Mouse (Mus musculus): ENCODE data around the gene Vim. TPM values are rescaled to one million over a fixed set of nuclear protein-coding genes. Genes with fewer than 3 reads are reported as not detected.
"Not testable (repeated sequence)": the region's sequence is repeated elsewhere in the genome, so short reads cannot be mapped to it uniquely, and the experiment has no call there.

Vim gene
- polyA plus RNA-seq, 1 experiment, result 135 TPM

DNA sequence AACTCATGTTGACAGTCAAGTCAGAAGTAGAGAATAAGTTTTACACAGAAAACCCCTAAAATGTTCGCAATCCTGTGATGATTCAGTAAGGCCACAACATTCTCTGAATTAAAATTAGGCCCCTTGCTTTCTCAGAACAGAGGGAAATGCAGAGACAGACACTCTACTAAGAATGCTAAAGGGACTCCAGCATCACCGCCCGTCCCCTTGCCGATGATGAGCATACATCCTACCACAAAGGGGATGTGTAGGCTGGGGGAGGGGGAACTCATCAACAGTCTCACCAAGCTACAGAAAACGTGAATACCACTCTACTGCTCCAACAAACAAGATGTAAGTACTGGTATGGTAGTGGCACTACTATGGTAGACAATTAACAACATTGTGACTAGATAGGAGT lies 14.0 kb upstream of the Vim start:
- DNase-seq (ENCODE audit: extremely low spot score in 1 of 2, low spot score in 1 of 2), result no peak

DNA sequence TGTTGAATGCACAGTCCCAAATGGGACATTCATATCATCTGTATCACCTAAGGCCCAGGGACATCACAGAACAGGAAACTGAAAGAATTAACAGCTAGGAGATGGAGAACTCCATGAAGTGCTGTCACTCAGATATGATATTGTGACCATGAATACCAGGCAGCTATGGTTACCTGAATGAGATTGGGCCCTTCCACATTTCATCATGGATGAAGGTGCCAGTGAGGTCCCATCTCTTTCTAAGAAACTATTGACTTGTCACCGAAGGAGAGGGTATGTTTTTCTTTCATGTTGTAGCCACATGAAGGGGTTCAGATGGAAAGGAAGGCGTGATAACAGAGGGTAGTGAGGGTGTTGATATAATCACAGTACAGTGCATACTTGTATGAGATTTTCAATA lies 13.3 kb upstream of the Vim start:
- no peak for DNase-seq (ENCODE audit: extremely low spot score in 1 of 2, low spot score in 1 of 2)

DNA sequence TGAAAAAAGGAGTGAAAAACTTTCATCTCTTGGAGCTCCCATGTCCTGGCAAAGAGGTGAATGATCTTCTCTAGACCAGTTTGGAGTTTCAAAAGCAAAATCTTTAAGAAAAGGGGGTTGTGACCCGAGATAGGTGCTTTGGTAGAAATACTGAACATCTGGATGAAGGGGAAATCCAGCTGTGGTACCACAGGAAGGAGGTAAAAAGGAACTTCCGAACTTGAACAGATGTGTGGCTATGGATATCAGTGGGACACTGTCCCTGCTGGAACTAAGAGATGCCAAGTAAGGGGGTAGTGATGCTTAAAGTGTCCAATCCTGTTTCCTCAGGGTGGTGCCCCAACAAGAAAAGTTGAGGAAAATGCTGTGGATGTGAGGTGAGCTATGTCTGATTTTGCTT lies 3.6 kb upstream of the Vim start:
- DNase-seq (ENCODE audit: extremely low spot score in 1 of 2, low spot score in 1 of 2), result no peak

DNA sequence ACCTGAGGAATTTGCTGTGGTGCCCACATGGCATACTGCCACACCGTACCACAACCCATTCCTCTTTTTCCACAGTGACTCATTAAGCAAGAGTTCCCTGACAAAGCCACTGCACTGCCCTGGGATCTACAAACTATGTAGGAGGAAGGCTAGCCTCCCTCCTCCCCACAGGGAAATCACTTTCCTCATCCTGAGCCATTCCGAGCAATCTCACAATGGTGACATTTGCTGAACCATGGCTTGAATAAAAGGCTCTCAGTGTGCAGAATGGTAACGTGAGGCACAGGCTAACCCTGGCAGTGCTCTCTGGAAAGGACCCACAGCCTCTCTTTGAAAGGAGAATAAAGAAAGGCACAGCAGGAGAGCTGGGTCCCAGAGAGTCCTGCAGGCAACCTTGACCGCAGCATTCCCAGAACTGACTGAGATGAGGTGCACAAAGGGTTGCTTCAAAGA lies 1.6 kb upstream of the Vim start:
- DNase-seq (ENCODE audit: extremely low spot score in 1 of 2, low spot score in 1 of 2), result no peak

DNA sequence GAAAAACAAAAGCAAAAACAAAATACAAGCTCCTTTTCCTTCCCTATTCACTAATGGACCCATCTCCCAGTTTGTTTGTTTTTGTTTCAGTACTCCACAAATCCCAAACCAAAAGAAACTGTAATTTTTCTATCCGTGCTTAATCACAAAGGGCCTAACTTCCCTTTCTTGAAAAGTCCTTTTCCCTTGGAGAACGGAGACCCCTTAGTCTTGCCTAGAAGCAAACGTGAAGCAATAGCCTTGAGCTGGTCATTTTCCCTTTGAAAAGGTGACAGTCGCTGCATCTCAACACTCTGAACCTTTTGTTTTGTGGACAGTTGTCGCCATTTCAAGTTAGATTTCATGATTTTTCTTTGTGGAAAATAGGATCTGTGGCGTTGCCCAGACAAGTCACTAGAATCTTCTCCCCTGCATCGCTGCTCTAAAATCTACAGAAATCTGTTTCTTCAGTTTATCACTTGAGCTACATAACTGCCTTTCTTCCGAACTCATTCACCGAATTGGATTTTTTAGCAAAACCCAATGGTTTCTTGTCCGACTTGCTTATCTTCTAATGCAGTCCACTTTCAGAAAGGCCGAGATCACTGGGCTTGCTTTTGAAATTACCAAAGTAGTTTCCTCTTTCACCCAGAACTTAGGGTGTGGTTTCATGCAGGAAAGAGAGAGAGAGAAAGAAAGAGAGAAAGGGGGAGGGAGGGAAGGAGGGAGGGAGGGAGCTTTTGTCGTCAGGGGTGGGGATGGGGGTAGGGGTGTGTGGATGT lies 900 bp upstream of the Vim start:
- DNase-seq (ENCODE audit: extremely low spot score in 1 of 2, low spot score in 1 of 2), result no peak

DNA sequence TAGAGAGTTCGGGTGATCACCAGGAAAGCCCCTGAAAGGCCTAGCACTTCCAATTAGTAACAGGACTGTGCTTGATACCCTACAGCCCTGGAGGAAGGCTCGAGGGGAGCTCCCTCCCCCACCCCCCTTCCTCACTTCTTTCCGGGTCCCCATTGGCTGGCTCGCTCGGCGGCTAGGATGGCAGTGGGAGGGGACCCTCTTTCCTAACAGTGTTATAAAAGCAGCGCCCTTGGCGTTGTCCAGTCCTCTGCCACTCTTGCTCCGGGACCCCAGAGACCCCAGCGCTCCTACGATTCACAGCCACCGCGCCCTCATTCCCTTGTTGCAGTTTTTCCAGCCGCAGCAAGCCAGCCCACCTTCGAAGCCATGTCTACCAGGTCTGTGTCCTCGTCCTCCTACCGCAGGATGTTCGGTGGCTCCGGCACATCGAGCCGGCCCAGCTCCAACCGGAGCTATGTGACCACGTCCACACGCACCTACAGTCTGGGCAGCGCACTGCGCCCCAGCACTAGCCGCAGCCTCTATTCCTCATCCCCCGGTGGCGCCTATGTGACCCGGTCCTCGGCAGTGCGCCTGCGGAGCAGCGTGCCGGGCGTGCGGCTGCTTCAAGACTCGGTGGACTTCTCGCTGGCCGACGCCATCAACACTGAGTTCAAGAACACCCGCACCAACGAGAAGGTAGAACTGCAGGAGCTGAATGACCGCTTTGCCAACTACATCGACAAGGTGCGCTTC lies 506 bp downstream of the Vim start:
- no peak for DNase-seq (ENCODE audit: extremely low spot score in 1 of 2, low spot score in 1 of 2)

DNA sequence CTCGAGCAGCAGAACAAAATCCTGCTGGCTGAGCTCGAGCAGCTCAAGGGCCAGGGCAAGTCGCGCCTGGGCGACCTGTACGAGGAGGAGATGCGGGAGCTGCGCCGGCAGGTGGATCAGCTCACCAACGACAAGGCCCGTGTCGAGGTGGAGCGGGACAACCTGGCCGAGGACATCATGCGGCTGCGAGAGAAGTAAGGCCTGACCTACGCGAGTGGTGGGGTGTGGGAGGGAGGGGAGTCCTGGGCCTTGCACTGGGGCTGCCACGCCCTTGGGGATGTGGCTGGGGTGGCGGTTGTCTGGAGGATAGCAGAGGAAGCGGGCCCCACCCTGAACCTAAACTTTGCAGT lies 1.0 kb downstream of the Vim start:
- no peak for DNase-seq (ENCODE audit: extremely low spot score in 1 of 2, low spot score in 1 of 2)

DNA sequence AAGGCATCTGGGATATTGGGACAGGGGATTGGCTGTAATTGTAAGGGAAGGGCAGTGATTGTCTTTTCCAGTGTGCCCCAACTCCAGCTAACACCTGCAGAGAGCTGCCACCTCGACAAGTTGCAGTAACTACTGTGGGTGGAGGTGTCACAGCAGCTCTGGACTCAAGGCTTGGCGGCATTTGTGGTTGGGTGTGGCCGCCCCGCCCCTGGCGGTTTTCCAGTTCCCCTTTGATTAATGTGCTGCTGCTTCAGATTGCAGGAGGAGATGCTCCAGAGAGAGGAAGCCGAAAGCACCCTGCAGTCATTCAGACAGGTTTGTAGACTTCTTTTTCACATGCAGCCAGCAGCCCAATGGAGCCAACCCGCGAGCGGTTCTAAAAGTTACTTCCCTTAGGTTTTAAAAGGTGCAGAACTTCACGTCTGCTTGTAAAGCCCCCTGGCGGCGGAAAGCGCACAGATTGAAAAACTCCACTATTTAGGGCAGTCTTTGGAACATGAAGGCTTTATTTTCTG lies 1.6 kb downstream of the Vim start:
- peak in 1 of 2 experiments; percentile 82 for DNase-seq (ENCODE audit: extremely low spot score in 1 of 2, low spot score in 1 of 2)

DNA sequence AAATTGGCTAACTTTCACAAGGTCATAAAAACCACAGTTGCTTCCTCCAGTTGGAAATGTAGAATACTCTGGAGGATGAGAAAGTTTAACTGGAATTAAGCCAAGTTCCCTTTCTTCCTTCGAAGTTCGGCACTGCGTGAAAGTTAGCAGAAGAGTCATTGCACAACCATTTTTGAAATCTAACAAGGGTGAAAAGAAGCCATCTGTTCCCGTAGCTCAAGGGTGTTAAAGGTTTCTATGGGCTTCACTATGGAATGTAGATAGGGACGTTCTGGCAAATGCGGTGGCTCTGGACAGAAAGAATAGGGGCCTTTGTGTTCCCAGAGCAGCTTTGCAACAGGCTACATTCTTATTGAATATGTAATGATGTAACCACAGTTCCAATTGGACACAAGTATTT lies 2.2 kb downstream of the Vim start:
- no peak for DNase-seq (ENCODE audit: extremely low spot score in 1 of 2, low spot score in 1 of 2)

DNA sequence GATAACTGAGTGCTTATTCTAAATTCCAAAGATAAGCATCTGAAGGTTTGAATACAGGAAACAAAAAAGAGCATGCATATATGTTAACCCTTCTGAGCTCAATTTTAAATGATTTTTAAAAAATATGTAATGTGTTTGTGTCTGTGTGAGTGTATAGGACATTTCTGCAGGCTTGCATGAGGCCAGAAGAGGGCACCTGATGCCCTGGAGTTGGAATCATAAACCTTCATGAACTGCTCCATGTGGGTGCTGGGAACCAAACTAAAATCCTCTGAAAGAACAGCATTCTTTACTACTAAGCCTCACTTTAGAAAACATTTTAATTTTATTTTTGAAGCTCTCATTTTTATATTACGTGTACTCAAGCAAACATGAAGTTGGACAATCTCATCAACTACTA lies 3.7 kb downstream of the Vim start:
- DNase-seq (ENCODE audit: extremely low spot score in 1 of 2, low spot score in 1 of 2), result no peak

DNA sequence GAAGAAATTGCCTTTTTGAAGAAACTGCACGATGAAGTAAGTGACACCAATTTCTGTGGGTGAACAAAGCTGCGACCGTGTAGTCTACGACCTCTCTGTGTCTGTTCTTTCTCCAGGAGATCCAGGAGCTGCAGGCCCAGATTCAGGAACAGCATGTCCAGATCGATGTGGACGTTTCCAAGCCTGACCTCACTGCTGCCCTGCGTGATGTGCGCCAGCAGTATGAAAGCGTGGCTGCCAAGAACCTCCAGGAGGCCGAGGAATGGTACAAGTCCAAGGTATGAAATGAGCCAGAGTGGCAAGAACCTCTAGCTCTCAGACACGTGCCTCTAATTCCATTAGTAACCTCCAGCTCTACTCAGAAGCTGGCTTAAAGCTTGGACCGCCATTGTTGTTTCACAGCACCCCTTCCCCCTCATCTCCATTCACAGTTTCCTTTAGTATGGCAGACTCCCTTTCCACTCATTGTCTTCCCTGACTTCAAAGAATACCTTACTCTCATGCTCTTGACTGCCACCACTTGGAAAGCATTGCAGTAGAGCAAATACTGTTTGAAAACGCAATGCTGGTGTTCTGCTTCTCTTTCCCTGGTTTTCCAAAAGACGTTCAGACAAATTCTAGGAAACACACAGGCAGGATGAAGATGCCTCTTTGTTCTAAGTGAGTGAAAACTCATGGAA lies 4.9 kb downstream of the Vim start:
- DNase-seq (ENCODE audit: extremely low spot score in 1 of 2, low spot score in 1 of 2), result no peak

DNA sequence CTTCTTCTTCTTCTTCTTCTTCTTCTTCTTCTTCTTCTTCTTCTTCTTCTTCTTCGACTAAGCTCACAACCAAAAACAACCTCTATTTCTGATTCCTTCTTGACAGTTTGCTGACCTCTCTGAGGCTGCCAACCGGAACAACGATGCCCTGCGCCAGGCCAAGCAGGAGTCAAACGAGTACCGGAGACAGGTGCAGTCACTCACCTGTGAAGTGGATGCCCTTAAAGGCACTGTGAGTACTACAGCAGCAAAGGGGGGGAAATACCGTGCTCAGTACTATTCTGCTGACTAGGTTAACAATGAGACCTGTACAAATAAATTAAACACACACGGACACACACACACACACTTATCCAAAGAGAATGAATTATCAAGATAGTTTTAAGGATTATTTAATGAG lies 5.6 kb downstream of the Vim start:
- DNase-seq (ENCODE audit: extremely low spot score in 1 of 2, low spot score in 1 of 2), result no peak

DNA sequence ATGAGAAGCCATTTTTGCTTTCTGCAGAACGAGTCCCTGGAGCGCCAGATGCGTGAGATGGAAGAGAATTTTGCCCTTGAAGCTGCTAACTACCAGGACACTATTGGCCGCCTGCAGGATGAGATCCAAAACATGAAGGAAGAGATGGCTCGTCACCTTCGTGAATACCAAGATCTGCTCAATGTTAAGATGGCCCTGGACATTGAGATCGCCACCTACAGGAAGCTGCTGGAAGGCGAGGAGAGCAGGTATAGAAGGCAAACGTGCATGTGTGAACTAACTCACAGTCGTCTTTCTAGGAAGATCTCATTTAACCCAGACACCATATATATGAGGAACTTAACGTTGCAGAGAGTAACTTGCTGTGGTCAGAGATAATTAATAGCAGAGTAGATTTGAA lies 6.3 kb downstream of the Vim start:
- no peak for DNase-seq (ENCODE audit: extremely low spot score in 1 of 2, low spot score in 1 of 2)

DNA sequence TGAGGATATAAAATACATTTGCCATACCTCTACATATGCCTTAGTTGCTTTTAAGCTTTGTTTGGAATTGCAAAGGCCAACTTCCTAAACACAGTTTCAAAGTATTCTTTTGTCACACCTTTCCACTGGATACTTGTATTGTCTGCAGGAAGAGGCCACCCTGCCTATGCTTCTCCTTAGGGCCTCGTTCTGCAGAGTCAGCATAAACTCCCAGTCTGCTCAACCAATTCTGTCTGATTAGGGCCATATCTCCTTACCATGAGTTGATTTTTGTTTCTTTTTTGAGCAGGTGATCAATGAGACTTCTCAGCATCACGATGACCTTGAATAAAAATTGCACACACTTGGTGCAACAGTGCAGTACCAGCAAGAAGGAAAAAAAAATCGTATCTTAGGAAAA lies 8.5 kb downstream of the Vim start:
- no peak for DNase-seq (ENCODE audit: extremely low spot score in 1 of 2, low spot score in 1 of 2)

DNA sequence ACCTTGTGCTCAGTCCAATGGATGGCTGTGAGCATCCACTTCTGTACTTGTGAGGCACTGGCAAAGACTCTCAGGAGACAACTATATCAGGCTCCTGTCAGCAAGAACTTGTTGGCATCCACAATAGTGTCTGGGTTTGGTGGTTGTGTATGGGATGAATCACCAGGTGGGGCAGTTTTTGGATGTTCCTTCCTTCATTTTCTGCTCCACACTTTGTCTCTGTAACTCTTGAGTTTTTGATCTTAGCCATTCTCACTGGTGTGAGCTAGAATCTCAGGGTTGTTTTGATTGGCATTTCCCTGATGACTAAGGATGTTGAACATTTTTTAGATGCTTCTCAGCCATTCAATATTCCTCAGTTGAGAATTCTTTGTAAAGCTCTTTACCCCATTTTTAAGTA lies 10.0 kb downstream of the Vim start:
- DNase-seq (ENCODE audit: extremely low spot score in 1 of 2, low spot score in 1 of 2), result not testable (repeated sequence)

DNA sequence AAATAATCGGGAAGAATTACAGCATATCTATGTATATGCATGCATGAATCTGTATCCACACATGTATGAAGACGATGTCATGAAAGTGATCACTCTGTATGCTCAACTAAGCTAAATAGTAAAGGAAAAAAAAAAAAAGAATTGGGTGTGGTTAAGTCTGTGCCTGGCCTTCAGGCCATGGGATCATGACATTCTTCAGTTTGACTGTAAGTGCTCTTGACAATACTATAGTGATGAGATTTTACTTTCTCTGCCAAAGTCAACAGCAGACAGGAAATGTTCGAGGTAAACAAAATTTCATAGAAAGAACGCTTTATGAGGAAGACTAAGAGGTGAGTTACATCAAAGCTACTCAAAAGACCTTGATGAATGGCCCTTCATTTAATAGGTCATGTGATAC lies 19.6 kb downstream of the Vim start:
- no peak for DNase-seq (ENCODE audit: extremely low spot score in 1 of 2, low spot score in 1 of 2)

DNA sequence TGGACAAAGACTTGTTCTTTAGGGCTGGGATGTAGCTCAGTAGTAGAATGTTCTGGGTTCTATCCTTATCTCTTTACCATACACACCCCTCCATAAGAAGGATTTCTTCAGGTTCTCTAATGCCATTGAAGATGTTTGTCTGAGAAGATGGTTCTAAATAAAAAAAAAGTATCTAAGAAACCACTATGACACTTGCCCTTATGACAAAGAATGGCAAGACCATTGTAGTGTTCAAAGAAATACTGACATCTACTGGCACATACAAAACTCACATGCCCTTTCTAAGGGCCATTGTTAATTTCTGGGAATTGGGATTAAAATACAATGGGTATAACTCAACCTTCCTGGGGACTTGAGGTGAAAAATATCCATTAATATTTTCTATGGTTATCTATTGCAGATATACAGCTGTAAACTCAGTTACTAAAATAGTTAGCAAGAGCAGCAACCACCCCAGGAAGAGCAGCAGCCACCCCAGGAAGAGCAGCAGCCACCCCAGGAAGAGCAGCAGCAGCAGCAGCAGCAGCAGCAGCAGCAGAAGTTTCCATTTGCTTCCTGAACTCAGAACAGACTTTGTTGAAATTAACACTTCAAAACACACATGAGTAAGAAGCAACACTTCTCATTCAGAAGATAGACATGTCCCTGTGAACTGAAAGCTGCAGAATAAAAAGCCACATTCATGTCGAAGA lies 23.4 kb downstream of the Vim start:
- DNase-seq (ENCODE audit: extremely low spot score in 1 of 2, low spot score in 1 of 2), result peak in 1 of 2 experiments; percentile 32

DNA sequence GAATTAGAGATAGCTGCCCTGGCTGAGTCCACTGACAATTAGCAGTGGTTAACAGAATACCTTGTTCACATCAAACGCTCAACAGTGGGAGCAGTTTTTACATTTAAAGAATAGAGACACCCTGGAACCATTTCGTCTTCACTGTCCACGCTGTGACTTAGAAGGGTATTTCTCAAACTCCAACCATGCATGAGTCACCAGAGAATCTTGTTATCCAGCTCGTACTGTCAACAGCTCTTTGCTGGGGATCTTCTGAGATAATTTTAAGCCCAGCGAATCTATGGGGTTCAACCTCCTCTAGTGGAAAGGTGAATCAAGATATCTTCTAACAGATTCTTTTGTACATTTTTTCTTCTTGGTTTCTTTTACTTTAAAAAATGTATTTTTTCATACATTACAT lies 24.4 kb downstream of the Vim start:
- DNase-seq (ENCODE audit: extremely low spot score in 1 of 2, low spot score in 1 of 2), result no peak

DNA sequence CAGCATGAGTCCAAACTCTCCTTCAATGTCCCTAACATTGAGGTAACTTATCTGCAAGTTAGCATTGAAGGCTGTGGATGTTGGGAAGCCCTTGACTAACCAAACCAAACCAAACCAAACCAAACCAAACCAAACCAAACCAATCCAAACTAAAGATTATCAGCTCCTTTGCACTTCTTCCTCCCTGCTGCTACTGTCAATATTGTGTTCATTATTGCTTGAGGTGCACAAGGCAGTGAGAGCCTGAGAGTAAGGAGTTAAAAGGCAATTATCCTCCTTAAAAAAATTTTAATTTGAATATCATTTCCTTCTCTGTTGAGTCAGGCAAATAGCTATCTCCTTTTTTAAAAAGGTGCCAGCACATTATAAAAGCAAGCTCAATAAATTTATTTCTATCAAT lies 29.4 kb downstream of the Vim start:
- no peak for DNase-seq (ENCODE audit: extremely low spot score in 1 of 2, low spot score in 1 of 2)

DNA sequence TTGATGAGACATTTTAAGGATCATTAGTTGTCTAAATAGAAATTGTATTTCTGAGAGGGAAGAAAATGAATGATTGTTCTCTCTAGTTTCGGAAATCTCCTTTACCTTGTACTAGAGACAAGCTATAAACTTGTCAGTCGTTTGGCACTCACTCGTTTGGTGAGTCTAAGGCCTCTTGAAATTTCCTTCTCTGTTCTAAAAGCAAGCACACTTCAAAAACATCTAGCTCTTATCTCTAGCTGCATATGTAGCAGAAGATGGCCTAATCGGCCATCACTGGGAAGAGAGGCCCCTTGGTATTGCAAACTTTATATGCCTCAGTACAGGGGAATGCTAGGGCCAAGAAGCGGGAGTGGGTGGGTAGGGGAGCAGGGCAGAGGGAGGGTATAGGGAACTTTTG lies 29.9 kb downstream of the Vim start:
- DNase-seq (ENCODE audit: extremely low spot score in 1 of 2, low spot score in 1 of 2), result not testable (repeated sequence)

All from frontal cortex, adult 2 months (tissue).